Mouse (Mus musculus): ENCODE data around the gene Ackr3.

Gene Ackr3

GRCm38 (mm10) chr1:90258253-90258887 lies 54.6 kb downstream of the Ackr3 start:
- CTCF ChIA-PET, result no interaction called here

- CTCF ChIA-PET, result no interaction called here
Measured at GRCm38 (mm10) chr1:90260704-90261581, 57.2 kb downstream of the Ackr3 start.

- CTCF ChIA-PET, result no interaction called here
Measured at GRCm38 (mm10) chr1:90262380-90262779, 58.6 kb downstream of the Ackr3 start.
